Mouse (Mus musculus): ENCODE results near the gene Slc44a5. TPM values are rescaled to one million over a fixed set of nuclear protein-coding genes. Genes with fewer than 3 reads are reported as not detected.

Slc44a5 gene
- polyA plus RNA-seq, 1 experiment from 2014 or later = 0.18 TPM

GRCm38 (mm10) chr3:154129036-154129435, 155.8 kb downstream of the Slc44a5 start:
- Histone ChIP-seq H3K9me3 (replicated peaks; ENCODE audit: control insufficient read depth, low read length) (no peaks in the 10 kb centered on the region), H3K27ac (ENCODE audit: low read length) (no peak overlapping the region), H3K4me1 (ENCODE audit: control insufficient read depth, low read depth, low read length) (peaks cover 6% of the 10 kb centered on the region; the same call in 1 of the 2 replicates), H3K9ac (ENCODE audit: low read depth, low read length) (no peak overlapping the region), H3K36me3 (ENCODE audit: control insufficient read depth, insufficient read depth) (no peaks in the 10 kb centered on the region), H3K4me2 (ENCODE audit: low read depth, low read length) (no peak overlapping the region), H3K27me3 (ENCODE audit: control insufficient read depth, insufficient read depth, low read depth, low read length) (no peaks in the 10 kb centered on the region), H3K4me3 (ENCODE audit: low read depth, low read length) (no peak overlapping the region)
- WGBS (ENCODE audit: insufficient replicate concordance) = 46% methylated on average over 4 of the region's 4 CpGs
- no peak for ATAC-seq (ENCODE audit: low read depth)

GRCm38 (mm10) chr3:154130431-154131114, 157.3 kb downstream of the Slc44a5 start:
- no peak overlapping the region for H3K9ac ChIP-seq (ENCODE audit: low read depth, low read length)

GRCm38 (mm10) chr3:154133986-154134385, 160.8 kb downstream of the Slc44a5 start:
- no peak for ATAC-seq (ENCODE audit: low read depth)
- Histone ChIP-seq H3K36me3 (ENCODE audit: control insufficient read depth, insufficient read depth) (no peaks in the 10 kb centered on the region), H3K4me2 (ENCODE audit: low read depth, low read length) (no peak overlapping the region), H3K9me3 (replicated peaks; ENCODE audit: control insufficient read depth, low read length) (no peaks in the 10 kb centered on the region), H3K4me3 (ENCODE audit: low read depth, low read length) (no peak overlapping the region), H3K27ac (ENCODE audit: low read length) (no peak overlapping the region), H3K4me1 (ENCODE audit: control insufficient read depth, low read depth, low read length) (peaks cover 6% of the 10 kb centered on the region; the same call in 1 of the 2 replicates), H3K27me3 (ENCODE audit: control insufficient read depth, insufficient read depth, low read depth, low read length) (no peaks in the 10 kb centered on the region), H3K9ac (ENCODE audit: low read depth, low read length) (no peak overlapping the region)
- WGBS (ENCODE audit: insufficient replicate concordance) = 62% methylated on average over 6 of the region's 6 CpGs

More at GRCm38 (mm10) chr3:154130431-154131114, 157.3 kb downstream of the Slc44a5 start:
- Histone ChIP-seq H3K4me2 (ENCODE audit: low read depth, low read length) (0 out of 2 replicates have a peak overlapping the region, but pooled peaks have one; percentile 25), H3K27ac (ENCODE audit: low read length) (no peak overlapping the region), H3K27me3 (ENCODE audit: control insufficient read depth, insufficient read depth, low read depth, low read length) (no peaks in the 10 kb centered on the region), H3K4me1 (ENCODE audit: control insufficient read depth, low read depth, low read length) (peaks cover 6% of the 10 kb centered on the region; the same call in 1 of the 2 replicates), H3K9me3 (replicated peaks; ENCODE audit: control insufficient read depth, low read length) (no peaks in the 10 kb centered on the region), H3K4me3 (ENCODE audit: low read depth, low read length) (no peak overlapping the region), H3K36me3 (ENCODE audit: control insufficient read depth, insufficient read depth) (no peaks in the 10 kb centered on the region)
- ATAC-seq (ENCODE audit: low read depth) = peak; percentile 83
- 39% methylated on average over 6 of the region's 6 CpGs for WGBS (ENCODE audit: insufficient replicate concordance)

GRCm38 (mm10) chr3:154134701-154135100, 161.5 kb downstream of the Slc44a5 start:
- Histone ChIP-seq H3K4me3 (ENCODE audit: low read depth, low read length) (no peak overlapping the region), H3K9me3 (replicated peaks; ENCODE audit: control insufficient read depth, low read length) (no peaks in the 10 kb centered on the region), H3K4me1 (ENCODE audit: control insufficient read depth, low read depth, low read length) (peaks cover 6% of the 10 kb centered on the region; the same call in 1 of the 2 replicates), H3K9ac (ENCODE audit: low read depth, low read length) (no peak overlapping the region), H3K27me3 (ENCODE audit: control insufficient read depth, insufficient read depth, low read depth, low read length) (no peaks in the 10 kb centered on the region), H3K4me2 (ENCODE audit: low read depth, low read length) (no peak overlapping the region), H3K27ac (ENCODE audit: low read length) (no peak overlapping the region), H3K36me3 (ENCODE audit: control insufficient read depth, insufficient read depth) (no peaks in the 10 kb centered on the region)
- WGBS (ENCODE audit: insufficient replicate concordance) = 41% methylated on average over 2 of the region's 2 CpGs
- ATAC-seq (ENCODE audit: low read depth) = no peak

GRCm38 (mm10) chr3:154136501-154136900, 163.3 kb downstream of the Slc44a5 start:
- no peak for ATAC-seq (ENCODE audit: low read depth)
- 57% methylated on average over 3 of the region's 3 CpGs for WGBS (ENCODE audit: insufficient replicate concordance)

GRCm38 (mm10) chr3:154141346-154141745, 168.1 kb downstream of the Slc44a5 start:
- no peak overlapping the region for H3K27ac ChIP-seq (ENCODE audit: low read length)
- no peaks in the 10 kb centered on the region for H3K27me3 ChIP-seq (ENCODE audit: control insufficient read depth, insufficient read depth, low read depth, low read length)
- 40% methylated on average over 4 of the region's 4 CpGs for WGBS (ENCODE audit: insufficient replicate concordance)
- H3K4me2 ChIP-seq (ENCODE audit: low read depth, low read length) = no peak overlapping the region
- ATAC-seq (ENCODE audit: low read depth) = no peak
- no peak overlapping the region for H3K9ac ChIP-seq (ENCODE audit: low read depth, low read length)
- H3K4me3 ChIP-seq (ENCODE audit: low read depth, low read length) = no peak overlapping the region
- no peaks in the 10 kb centered on the region for H3K9me3 ChIP-seq (replicated peaks; ENCODE audit: control insufficient read depth, low read length)
- H3K4me1 ChIP-seq (ENCODE audit: control insufficient read depth, low read depth, low read length) = no peaks in the 10 kb centered on the region
- H3K36me3 ChIP-seq (ENCODE audit: control insufficient read depth, insufficient read depth) = no peaks in the 10 kb centered on the region

More at GRCm38 (mm10) chr3:154136501-154136900, 163.3 kb downstream of the Slc44a5 start:
- Histone ChIP-seq H3K4me1 (ENCODE audit: control insufficient read depth, low read depth, low read length) (no peaks in the 10 kb centered on the region), H3K27me3 (ENCODE audit: control insufficient read depth, insufficient read depth, low read depth, low read length) (no peaks in the 10 kb centered on the region), H3K27ac (ENCODE audit: low read length) (no peak overlapping the region), H3K36me3 (ENCODE audit: control insufficient read depth, insufficient read depth) (no peaks in the 10 kb centered on the region), H3K9ac (ENCODE audit: low read depth, low read length) (no peak overlapping the region), H3K4me3 (ENCODE audit: low read depth, low read length) (no peak overlapping the region), H3K4me2 (ENCODE audit: low read depth, low read length) (no peak overlapping the region), H3K9me3 (replicated peaks; ENCODE audit: control insufficient read depth, low read length) (no peaks in the 10 kb centered on the region)

- no peak for ATAC-seq (ENCODE audit: low read depth)
- Histone ChIP-seq H3K9ac (ENCODE audit: low read depth, low read length) (no peak overlapping the region), H3K27me3 (ENCODE audit: control insufficient read depth, insufficient read depth, low read depth, low read length) (no peaks in the 10 kb centered on the region), H3K4me3 (ENCODE audit: low read depth, low read length) (no peak overlapping the region), H3K36me3 (ENCODE audit: control insufficient read depth, insufficient read depth) (no peaks in the 10 kb centered on the region), H3K4me2 (ENCODE audit: low read depth, low read length) (no peak overlapping the region), H3K4me1 (ENCODE audit: control insufficient read depth, low read depth, low read length) (no peaks in the 10 kb centered on the region), H3K27ac (ENCODE audit: low read length) (no peak overlapping the region), H3K9me3 (replicated peaks; ENCODE audit: control insufficient read depth, low read length) (no peaks in the 10 kb centered on the region)
- WGBS (ENCODE audit: insufficient replicate concordance) = 66% methylated on average over 4 of the region's 4 CpGs
Observed at GRCm38 (mm10) chr3:154142618-154143017, 169.4 kb downstream of the Slc44a5 start.

GRCm38 (mm10) chr3:154145750-154146149, 172.5 kb downstream of the Slc44a5 start:
- ATAC-seq (ENCODE audit: low read depth) = no peak
- H3K9ac ChIP-seq (ENCODE audit: low read depth, low read length) = no peak overlapping the region
- H3K27me3 ChIP-seq (ENCODE audit: control insufficient read depth, insufficient read depth, low read depth, low read length) = no peaks in the 10 kb centered on the region
- H3K36me3 ChIP-seq (ENCODE audit: control insufficient read depth, insufficient read depth) = no peaks in the 10 kb centered on the region
- H3K4me3 ChIP-seq (ENCODE audit: low read depth, low read length) = no peak overlapping the region
- no peak overlapping the region for H3K27ac ChIP-seq (ENCODE audit: low read length)
- H3K4me1 ChIP-seq (ENCODE audit: control insufficient read depth, low read depth, low read length) = no peaks in the 10 kb centered on the region
- H3K9me3 ChIP-seq (replicated peaks; ENCODE audit: control insufficient read depth, low read length) = no peaks in the 10 kb centered on the region
- 55% methylated on average over 4 of the region's 4 CpGs for WGBS (ENCODE audit: insufficient replicate concordance)
- H3K4me2 ChIP-seq (ENCODE audit: low read depth, low read length) = no peak overlapping the region

GRCm38 (mm10) chr3:154149778-154150177, 176.5 kb downstream of the Slc44a5 start:
- H3K36me3 ChIP-seq (ENCODE audit: control insufficient read depth, insufficient read depth) = no peaks in the 10 kb centered on the region
- no peak overlapping the region for H3K4me3 ChIP-seq (ENCODE audit: low read depth, low read length)
- no peaks in the 10 kb centered on the region for H3K4me1 ChIP-seq (ENCODE audit: control insufficient read depth, low read depth, low read length)
- H3K9me3 ChIP-seq (replicated peaks; ENCODE audit: control insufficient read depth, low read length) = no peaks in the 10 kb centered on the region
- no peaks in the 10 kb centered on the region for H3K27me3 ChIP-seq (ENCODE audit: control insufficient read depth, insufficient read depth, low read depth, low read length)
- no peak overlapping the region for H3K27ac ChIP-seq (ENCODE audit: low read length)
- H3K9ac ChIP-seq (ENCODE audit: low read depth, low read length) = no peak overlapping the region
- no peak for ATAC-seq (ENCODE audit: low read depth)
- no peak overlapping the region for H3K4me2 ChIP-seq (ENCODE audit: low read depth, low read length)
- WGBS (ENCODE audit: insufficient replicate concordance) = 63% methylated on average over 4 of the region's 4 CpGs
